Comparison of ENCODE assay signal across 20 mouse cellular contexts in genomic region chr7:49318183-49318897, GRCm38 (mm10).
DNase-seq lines count a peak whose midpoint lies in the region; ATAC-seq and TF ChIP-seq lines count a peak whose summit lies in the region.
"Had no signal": no experiment of that assay in that cellular context is flagged by ENCODE, and none has a peak within 500 bp of the region (broad histone marks: within the 10 kb centered on the region; RNA-seq: fewer than 3 reads in every experiment).

No protein-coding gene starts in this region.

- no peak for TF ChIP-seq EP300 in stomach, postnatal 0 days (optimal IDR thresholded peaks at IDR 0.05)

- WGBS in kidney, embryonic 14.5 days, result 68% methylated on average over 15 of the region's 15 CpGs
- WGBS in lung, embryonic 16.5 days, result 69% methylated on average over 15 of the region's 15 CpGs
- 56% methylated on average over 15 of the region's 15 CpGs for WGBS in lung, adult 2 months
- 55% methylated on average over 15 of the region's 15 CpGs for WGBS in intestine, embryonic 16.5 days
- WGBS in stomach, postnatal 0 days, result 66% methylated on average over 15 of the region's 15 CpGs

- H3K4me2 ChIP-seq in kidney, embryonic 14.5 days (replicated peaks; ENCODE audit: low read depth, low read length), result no peak overlapping the region
- H3K4me2 ChIP-seq in lung, embryonic 16.5 days (ENCODE audit: low read depth, low read length), result no peak overlapping the region
- H3K4me2 ChIP-seq in intestine, embryonic 16.5 days (ENCODE audit: low read depth, low read length), result 0 out of 2 replicates have a peak overlapping the region, but pooled peaks have one; percentile 13
- H3K4me2 ChIP-seq in stomach, postnatal 0 days (replicated peaks; ENCODE audit: low read depth), result no peak overlapping the region
- H3K4me2 ChIP-seq: embryonic facial prominence, embryonic 15.5 days; forebrain, embryonic 13.5 days; hindbrain, embryonic 13.5 days; neural tube, embryonic 15.5 days had no signal

- TF ChIP-seq POLR2A in lung, adult 2 months (IDR thresholded peaks at IDR 0.05; ENCODE audit: borderline replicate concordance, extremely low read depth, low read depth, low read length), result no peak

- peaks cover 8% of the 10 kb centered on the region; the same call in 1 of the 2 replicates for H3K4me1 ChIP-seq in kidney, embryonic 14.5 days (ENCODE audit: control insufficient read depth, insufficient read depth, low read length)
- peaks cover 31% of the 10 kb centered on the region for H3K4me1 ChIP-seq in lung, embryonic 16.5 days (replicated peaks; ENCODE audit: control insufficient read depth, insufficient read depth, low read length)
- peaks cover 11% of the 10 kb centered on the region for H3K4me1 ChIP-seq in lung, adult 2 months (ENCODE audit: control insufficient read depth, insufficient read depth, low read length)
- H3K4me1 ChIP-seq in intestine, embryonic 16.5 days (ENCODE audit: control insufficient read depth, insufficient read depth, low read length), result peaks cover 70% of the 10 kb centered on the region
- H3K4me1 ChIP-seq in stomach, postnatal 0 days (replicated peaks; ENCODE audit: control insufficient read depth, insufficient read depth), result peaks cover 2% of the 10 kb centered on the region; the same call in 1 of the 2 replicates

- no peaks in the 10 kb centered on the region for H3K27me3 ChIP-seq in kidney, embryonic 14.5 days (ENCODE audit: control insufficient read depth, insufficient read depth, low read length)
- no peaks in the 10 kb centered on the region for H3K27me3 ChIP-seq in lung, embryonic 16.5 days (ENCODE audit: control insufficient read depth, insufficient read depth, low read depth, low read length)
- no peaks in the 10 kb centered on the region for H3K27me3 ChIP-seq in intestine, embryonic 16.5 days (replicated peaks; ENCODE audit: control insufficient read depth, insufficient read depth, low read length)
- no peaks in the 10 kb centered on the region for H3K27me3 ChIP-seq in stomach, postnatal 0 days (ENCODE audit: control insufficient read depth, insufficient read depth, low read length)
- H3K27me3 ChIP-seq: embryonic facial prominence, embryonic 15.5 days; forebrain, embryonic 13.5 days; hindbrain, embryonic 13.5 days; neural tube, embryonic 15.5 days had no signal

- ATAC-seq in kidney, embryonic 14.5 days (ENCODE audit: low FRiP score, low TSS enrichment), result no peak; the same call in 1 of the 2 replicates
- 0 out of 2 replicates have a peak, but pooled peaks have one; percentile 23 for ATAC-seq in lung, embryonic 16.5 days (ENCODE audit: low read depth)
- ATAC-seq in intestine, embryonic 16.5 days, result peak; percentile 73
- ATAC-seq in stomach, postnatal 0 days (ENCODE audit: low FRiP score, low TSS enrichment), result no peak
- ATAC-seq: forebrain, embryonic 13.5 days had no signal

- intact Hi-C loops in gastrocnemius, postnatal 14 days (cut with DNase I; ENCODE audit: low total_unique reads), result no loop called here

- DNase-seq in kidney, adult 9 months, result no peak
- DNase-seq in lung, adult 2 months, result no peak
- DNase-seq in stomach, postnatal 0 days (ENCODE audit: low spot score), result no peak
- DNase-seq in layer of hippocampus, adult 2 months (ENCODE audit: low spot score in 2 of 2), result no peak
- DNase-seq in gastrocnemius, postnatal 14 days, result no peak
- DNase-seq: adrenal gland, postnatal 14 days; B cell, adult 2 months; cerebellum, adult 9-10 months; heart, adult 11 months; lung, postnatal 14 days; spleen, adult 18-20 months; thymus, postnatal 4 days had no signal

- no peak for TF ChIP-seq CTCF in lung, adult 2 months (IDR thresholded peaks at IDR 0.05; ENCODE audit: insufficient read depth, low read length)
- TF ChIP-seq CTCF in stomach, postnatal 0 days (IDR thresholded peaks at IDR 0.05; ENCODE audit: low read depth), result no peak
- TF ChIP-seq CTCF in layer of hippocampus, adult 2 months (conservative IDR thresholded peaks at IDR 0.05), result no peak

- no peak overlapping the region for H3K9ac ChIP-seq in kidney, embryonic 14.5 days (ENCODE audit: low read depth, low read length)
- H3K9ac ChIP-seq in lung, embryonic 16.5 days (ENCODE audit: low read length), result no peak overlapping the region
- H3K9ac ChIP-seq in intestine, embryonic 16.5 days (ENCODE audit: low read depth, low read length), result no peak overlapping the region; the same call in 1 of the 2 replicates
- no peak overlapping the region for H3K9ac ChIP-seq in stomach, postnatal 0 days (ENCODE audit: low read length)
- H3K9ac ChIP-seq: embryonic facial prominence, embryonic 15.5 days; forebrain, embryonic 13.5 days; hindbrain, embryonic 13.5 days; neural tube, embryonic 15.5 days had no signal

- H3K4me3 ChIP-seq in kidney, embryonic 14.5 days (ENCODE audit: low read length), result no peak overlapping the region
- no peak overlapping the region for H3K4me3 ChIP-seq in lung, embryonic 16.5 days (ENCODE audit: low read length)
- no peak overlapping the region for H3K4me3 ChIP-seq in lung, adult 2 months (replicated peaks; ENCODE audit: extremely low read depth, low read depth, low read length)
- H3K4me3 ChIP-seq in intestine, embryonic 16.5 days (ENCODE audit: low read length), result no peak overlapping the region
- no peak overlapping the region for H3K4me3 ChIP-seq in stomach, postnatal 0 days (ENCODE audit: low read depth, low read length)
- no peak overlapping the region for H3K4me3 ChIP-seq in layer of hippocampus, adult 2 months
- H3K4me3 ChIP-seq: embryonic facial prominence, embryonic 15.5 days; forebrain, embryonic 13.5 days; hindbrain, embryonic 13.5 days; midbrain, embryonic 10.5 days; neural tube, embryonic 15.5 days had no signal

- no peaks in the 10 kb centered on the region for H3K36me3 ChIP-seq in kidney, embryonic 14.5 days (ENCODE audit: control insufficient read depth, insufficient read depth, low read length)
- no peaks in the 10 kb centered on the region for H3K36me3 ChIP-seq in lung, embryonic 16.5 days (ENCODE audit: control insufficient read depth, insufficient read depth, low read length)
- no peaks in the 10 kb centered on the region for H3K36me3 ChIP-seq in intestine, embryonic 16.5 days (ENCODE audit: control insufficient read depth, insufficient read depth, low read length)
- no peaks in the 10 kb centered on the region for H3K36me3 ChIP-seq in stomach, postnatal 0 days (ENCODE audit: control insufficient read depth, insufficient read depth, low read length)
- H3K36me3 ChIP-seq: embryonic facial prominence, embryonic 15.5 days; hindbrain, embryonic 13.5 days; midbrain, embryonic 10.5 days; neural tube, embryonic 15.5 days had no signal

- H3K27ac ChIP-seq in kidney, embryonic 14.5 days (ENCODE audit: low read depth, low read length), result 0 out of 2 replicates have a peak overlapping the region, but pooled peaks have one; percentile 14
- H3K27ac ChIP-seq in lung, embryonic 16.5 days (ENCODE audit: low read length), result no peak overlapping the region
- peak overlapping the region; percentile 89 for H3K27ac ChIP-seq in intestine, embryonic 16.5 days (ENCODE audit: low read length)
- peak overlapping the region; percentile 1; the same call in 1 of the 2 replicates for H3K27ac ChIP-seq in stomach, postnatal 0 days (replicated peaks)
- H3K27ac ChIP-seq in layer of hippocampus, adult 2 months, result no peak overlapping the region
- H3K27ac ChIP-seq: embryonic facial prominence, embryonic 15.5 days; forebrain, embryonic 13.5 days; hindbrain, embryonic 13.5 days; midbrain, embryonic 10.5 days; neural tube, embryonic 15.5 days had no signal

- H3K9me3 ChIP-seq in kidney, embryonic 14.5 days (ENCODE audit: control insufficient read depth, low read length), result no peaks in the 10 kb centered on the region
- H3K9me3 ChIP-seq in lung, embryonic 16.5 days (ENCODE audit: control insufficient read depth, low read length), result no peaks in the 10 kb centered on the region
- no peaks in the 10 kb centered on the region for H3K9me3 ChIP-seq in intestine, embryonic 16.5 days (ENCODE audit: control insufficient read depth, low read length)
- H3K9me3 ChIP-seq in stomach, postnatal 0 days (ENCODE audit: control insufficient read depth, low read length), result no peaks in the 10 kb centered on the region
- H3K9me3 ChIP-seq: embryonic facial prominence, embryonic 15.5 days; forebrain, embryonic 13.5 days; hindbrain, embryonic 13.5 days; midbrain, embryonic 10.5 days; neural tube, embryonic 15.5 days had no signal

Comparison
In these comparisons a context has a peak if more than half of its experiments do, and no peak if none do; other contexts are left out.
1. ATAC-seq: peak in lung, embryonic 16.5 days (single experiment) and intestine, embryonic 16.5 days (single experiment); none in kidney, embryonic 14.5 days (single experiment) and stomach, postnatal 0 days (single experiment).
2. H3K27ac ChIP-seq: peak in kidney, embryonic 14.5 days (single experiment), intestine, embryonic 16.5 days (single experiment) and stomach, postnatal 0 days (single experiment); none in lung, embryonic 16.5 days (single experiment) and layer of hippocampus, adult 2 months (single experiment).